Mouse (Mus musculus): ENCODE measurements at regions not wholly inside any gene's neighbourhood (a gene's known extent, or its start where the extent isn't known, plus 50 kb on each side); places are given as distances from the start of the nearest gene placed in this dataset.

- 50% methylated on average over 1 of the region's 1 CpGs for WGBS
Measured at GRCm38 (mm10) chr17:4179271-4179670, 483.2 kb upstream of the Nox3 start.

GRCm38 (mm10) chr17:4182106-4182505 is 486.0 kb upstream of the Nox3 start:
- 93% methylated on average over 1 of the region's 1 CpGs for WGBS
- no peaks in the 10 kb centered on the region for H3K9me3 ChIP-seq (replicated peaks; ENCODE audit: control insufficient read depth, low read length, poor library complexity, severe bottlenecking)
- H3K27ac ChIP-seq (ENCODE audit: low read length), result no peak overlapping the region
- peaks cover 3% of the 10 kb centered on the region; the same call in 1 of the 2 replicates for H3K4me1 ChIP-seq (ENCODE audit: control insufficient read depth, insufficient read depth, low read length)
- no peaks in the 10 kb centered on the region for H3K27me3 ChIP-seq (ENCODE audit: control insufficient read depth, insufficient read depth, low read depth, low read length)
- no peak overlapping the region for H3K9ac ChIP-seq (ENCODE audit: low read depth, low read length)
- H3K4me2 ChIP-seq (ENCODE audit: low read length), result no peak overlapping the region
- no peaks in the 10 kb centered on the region for H3K36me3 ChIP-seq (ENCODE audit: control insufficient read depth, insufficient read depth, low read length)
- no peak for ATAC-seq
- no peak overlapping the region for H3K4me3 ChIP-seq (ENCODE audit: low read depth, low read length)

More at GRCm38 (mm10) chr17:4179271-4179670, 483.2 kb upstream of the Nox3 start:
- no peak overlapping the region for H3K27ac ChIP-seq (ENCODE audit: low read length)
- H3K9me3 ChIP-seq (replicated peaks; ENCODE audit: control insufficient read depth, low read length, poor library complexity, severe bottlenecking), result no peaks in the 10 kb centered on the region
- no peak overlapping the region for H3K4me2 ChIP-seq (ENCODE audit: low read length)
- no peak for ATAC-seq
- no peak overlapping the region for H3K9ac ChIP-seq (ENCODE audit: low read depth, low read length)
- no peaks in the 10 kb centered on the region for H3K36me3 ChIP-seq (ENCODE audit: control insufficient read depth, insufficient read depth, low read length)
- H3K27me3 ChIP-seq (ENCODE audit: control insufficient read depth, insufficient read depth, low read depth, low read length), result no peaks in the 10 kb centered on the region
- no peak overlapping the region for H3K4me3 ChIP-seq (ENCODE audit: low read depth, low read length)
- H3K4me1 ChIP-seq (ENCODE audit: control insufficient read depth, insufficient read depth, low read length), result peaks cover 3% of the 10 kb centered on the region; the same call in 1 of the 2 replicates

GRCm38 (mm10) chr17:4186802-4187201 is 490.7 kb upstream of the Nox3 start:
- no peak for ATAC-seq
- H3K9me3 ChIP-seq (replicated peaks; ENCODE audit: control insufficient read depth, low read length, poor library complexity, severe bottlenecking), result no peaks in the 10 kb centered on the region
- H3K4me1 ChIP-seq (ENCODE audit: control insufficient read depth, insufficient read depth, low read length), result no peaks in the 10 kb centered on the region
- H3K4me3 ChIP-seq (ENCODE audit: low read depth, low read length), result no peak overlapping the region
- H3K27me3 ChIP-seq (ENCODE audit: control insufficient read depth, insufficient read depth, low read depth, low read length), result no peaks in the 10 kb centered on the region
- H3K9ac ChIP-seq (ENCODE audit: low read depth, low read length), result no peak overlapping the region
- H3K4me2 ChIP-seq (ENCODE audit: low read length), result no peak overlapping the region
- H3K36me3 ChIP-seq (ENCODE audit: control insufficient read depth, insufficient read depth, low read length), result no peaks in the 10 kb centered on the region
- H3K27ac ChIP-seq (ENCODE audit: low read length), result no peak overlapping the region
- WGBS, result 70% methylated on average over 9 of the region's 9 CpGs

GRCm38 (mm10) chr17:4187606-4188005 is 491.5 kb upstream of the Nox3 start:
- Histone ChIP-seq H3K4me2 (ENCODE audit: low read length) (no peak overlapping the region), H3K36me3 (ENCODE audit: control insufficient read depth, insufficient read depth, low read length) (no peaks in the 10 kb centered on the region), H3K4me1 (ENCODE audit: control insufficient read depth, insufficient read depth, low read length) (no peaks in the 10 kb centered on the region), H3K27me3 (ENCODE audit: control insufficient read depth, insufficient read depth, low read depth, low read length) (no peaks in the 10 kb centered on the region), H3K9me3 (replicated peaks; ENCODE audit: control insufficient read depth, low read length, poor library complexity, severe bottlenecking) (no peaks in the 10 kb centered on the region), H3K27ac (ENCODE audit: low read length) (no peak overlapping the region), H3K4me3 (ENCODE audit: low read depth, low read length) (no peak overlapping the region), H3K9ac (ENCODE audit: low read depth, low read length) (no peak overlapping the region)
- no peak for ATAC-seq
- WGBS, result 91% methylated on average over 4 of the region's 4 CpGs

- no peak overlapping the region for H3K4me2 ChIP-seq (ENCODE audit: low read length)
- no peaks in the 10 kb centered on the region for H3K27me3 ChIP-seq (ENCODE audit: control insufficient read depth, insufficient read depth, low read depth, low read length)
- no peak overlapping the region for H3K4me3 ChIP-seq (ENCODE audit: low read depth, low read length)
- H3K36me3 ChIP-seq (ENCODE audit: control insufficient read depth, insufficient read depth, low read length), result no peaks in the 10 kb centered on the region
- H3K9me3 ChIP-seq (replicated peaks; ENCODE audit: control insufficient read depth, low read length, poor library complexity, severe bottlenecking), result no peaks in the 10 kb centered on the region
- WGBS, result 73% methylated on average over 8 of the region's 8 CpGs
- no peak overlapping the region for H3K9ac ChIP-seq (ENCODE audit: low read depth, low read length)
- H3K4me1 ChIP-seq (ENCODE audit: control insufficient read depth, insufficient read depth, low read length), result peaks cover 4% of the 10 kb centered on the region; the same call in 1 of the 2 replicates
- no peak overlapping the region for H3K27ac ChIP-seq (ENCODE audit: low read length)
- ATAC-seq, result no peak
Measured at GRCm38 (mm10) chr17:4196793-4197448, 500.9 kb upstream of the Nox3 start.

GRCm38 (mm10) chr17:4198001-4198400 is 501.9 kb upstream of the Nox3 start:
- 90% methylated on average over 3 of the region's 3 CpGs for WGBS
- Histone ChIP-seq H3K4me3 (ENCODE audit: low read depth, low read length) (no peak overlapping the region), H3K36me3 (ENCODE audit: control insufficient read depth, insufficient read depth, low read length) (no peaks in the 10 kb centered on the region), H3K4me1 (ENCODE audit: control insufficient read depth, insufficient read depth, low read length) (peaks cover 4% of the 10 kb centered on the region; the same call in 1 of the 2 replicates), H3K27ac (ENCODE audit: low read length) (no peak overlapping the region), H3K27me3 (ENCODE audit: control insufficient read depth, insufficient read depth, low read depth, low read length) (no peaks in the 10 kb centered on the region), H3K9ac (ENCODE audit: low read depth, low read length) (no peak overlapping the region), H3K9me3 (replicated peaks; ENCODE audit: control insufficient read depth, low read length, poor library complexity, severe bottlenecking) (no peaks in the 10 kb centered on the region), H3K4me2 (ENCODE audit: low read length) (no peak overlapping the region)
- no peak for ATAC-seq

GRCm38 (mm10) chr17:4199698-4200153 is 503.7 kb upstream of the Nox3 start:
- no peak for ATAC-seq
- H3K4me2 ChIP-seq (ENCODE audit: low read length), result no peak overlapping the region
- WGBS, result 87% methylated on average over 2 of the region's 2 CpGs

GRCm38 (mm10) chr17:4201300-4201699 is 505.2 kb upstream of the Nox3 start:
- Histone ChIP-seq H3K36me3 (ENCODE audit: control insufficient read depth, insufficient read depth, low read length) (no peaks in the 10 kb centered on the region), H3K4me1 (ENCODE audit: control insufficient read depth, insufficient read depth, low read length) (peaks cover 4% of the 10 kb centered on the region; the same call in 1 of the 2 replicates), H3K9ac (ENCODE audit: low read depth, low read length) (no peak overlapping the region), H3K27me3 (ENCODE audit: control insufficient read depth, insufficient read depth, low read depth, low read length) (no peaks in the 10 kb centered on the region), H3K4me2 (ENCODE audit: low read length) (no peak overlapping the region), H3K4me3 (ENCODE audit: low read depth, low read length) (no peak overlapping the region), H3K27ac (ENCODE audit: low read length) (no peak overlapping the region), H3K9me3 (replicated peaks; ENCODE audit: control insufficient read depth, low read length, poor library complexity, severe bottlenecking) (no peaks in the 10 kb centered on the region)
- no peak for ATAC-seq
- WGBS, result 90% methylated on average over 4 of the region's 4 CpGs

More at GRCm38 (mm10) chr17:4199698-4200153, 503.7 kb upstream of the Nox3 start:
- no peaks in the 10 kb centered on the region for H3K36me3 ChIP-seq (ENCODE audit: control insufficient read depth, insufficient read depth, low read length)
- no peak overlapping the region for H3K27ac ChIP-seq (ENCODE audit: low read length)
- H3K9me3 ChIP-seq (replicated peaks; ENCODE audit: control insufficient read depth, low read length, poor library complexity, severe bottlenecking), result no peaks in the 10 kb centered on the region
- H3K4me1 ChIP-seq (ENCODE audit: control insufficient read depth, insufficient read depth, low read length), result peaks cover 4% of the 10 kb centered on the region; the same call in 1 of the 2 replicates
- no peaks in the 10 kb centered on the region for H3K27me3 ChIP-seq (ENCODE audit: control insufficient read depth, insufficient read depth, low read depth, low read length)
- no peak overlapping the region for H3K4me3 ChIP-seq (ENCODE audit: low read depth, low read length)
- H3K9ac ChIP-seq (ENCODE audit: low read depth, low read length), result no peak overlapping the region

- Histone ChIP-seq H3K4me3 (ENCODE audit: low read depth, low read length) (no peak overlapping the region), H3K4me2 (ENCODE audit: low read length) (no peak overlapping the region), H3K27ac (ENCODE audit: low read length) (no peak overlapping the region), H3K27me3 (ENCODE audit: control insufficient read depth, insufficient read depth, low read depth, low read length) (no peaks in the 10 kb centered on the region), H3K4me1 (ENCODE audit: control insufficient read depth, insufficient read depth, low read length) (0 out of 2 replicates have a peak, but pooled peaks cover 3% of the 10 kb centered on the region), H3K9ac (ENCODE audit: low read depth, low read length) (no peak overlapping the region), H3K9me3 (replicated peaks; ENCODE audit: control insufficient read depth, low read length, poor library complexity, severe bottlenecking) (no peaks in the 10 kb centered on the region), H3K36me3 (ENCODE audit: control insufficient read depth, insufficient read depth, low read length) (no peaks in the 10 kb centered on the region)
- WGBS, result 89% methylated on average over 5 of the region's 5 CpGs
- no peak for ATAC-seq
Measured at GRCm38 (mm10) chr17:4208142-4208925, 512.3 kb upstream of the Nox3 start.
